Mouse (Mus musculus) activated CD4-positive, CD25-positive, alpha-beta regulatory T cell, adult 4 months (primary cell): Measurements from ENCODE around the gene Cnot4. TPM values are rescaled to one million over a fixed set of nuclear protein-coding genes. Genes with fewer than 3 reads are reported as not detected.

Source experiments
- ATAC-seq: one replicate; pipeline ENCODE4 v1.8.0; 2017
- polyA plus RNA-seq, 2 experiments: library from polyadenylated mRNA; unstranded; fragments of 100-300 nt; shearing (Covaris generic); gene quantifications; one replicate each; pipeline ENCODE4 v1.2.1; 2017

Gene Cnot4
- polyA plus RNA-seq, 2 experiments from 2014 or later, result 38.4 to 56.6 TPM

DNA sequence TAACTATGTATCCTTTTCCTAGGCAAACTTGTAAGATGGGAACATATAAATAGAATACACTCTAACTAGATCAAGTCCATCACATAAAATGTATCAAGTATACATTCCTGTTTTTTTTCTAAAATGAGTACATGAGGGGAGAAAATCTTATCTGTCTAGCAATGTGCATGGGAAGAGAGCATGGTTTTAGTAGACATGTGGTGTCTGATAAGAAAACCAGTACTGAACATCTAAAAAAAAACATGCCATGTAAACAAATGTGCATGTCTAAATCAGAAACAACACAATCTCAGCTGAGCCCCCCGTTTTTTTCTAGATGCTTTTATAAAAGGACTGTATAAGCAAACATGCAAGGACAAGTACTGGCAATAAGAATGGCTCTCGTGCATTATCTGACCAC lies 100.8 kb downstream of the Cnot4 start:
- ATAC-seq, result no peak

DNA sequence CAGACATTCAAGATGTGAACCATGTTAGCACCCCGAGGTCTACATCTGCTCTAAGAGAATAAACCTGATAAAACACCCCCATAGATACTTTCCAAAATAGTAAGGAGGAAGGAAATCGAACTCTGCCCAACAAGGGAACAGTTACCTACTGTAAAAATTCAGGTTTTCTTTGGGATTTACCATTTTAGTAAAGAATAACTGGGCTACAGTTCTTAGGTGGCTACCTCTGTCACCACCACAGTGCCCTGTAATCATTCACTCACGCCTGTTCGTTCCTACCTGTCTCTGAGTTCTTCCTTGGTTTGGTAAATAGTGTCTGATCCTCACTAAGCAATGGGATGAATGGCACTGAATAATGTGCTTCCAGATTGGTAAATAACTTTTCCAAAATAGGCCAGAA lies 102.7 kb downstream of the Cnot4 start:
- no peak for ATAC-seq

DNA sequence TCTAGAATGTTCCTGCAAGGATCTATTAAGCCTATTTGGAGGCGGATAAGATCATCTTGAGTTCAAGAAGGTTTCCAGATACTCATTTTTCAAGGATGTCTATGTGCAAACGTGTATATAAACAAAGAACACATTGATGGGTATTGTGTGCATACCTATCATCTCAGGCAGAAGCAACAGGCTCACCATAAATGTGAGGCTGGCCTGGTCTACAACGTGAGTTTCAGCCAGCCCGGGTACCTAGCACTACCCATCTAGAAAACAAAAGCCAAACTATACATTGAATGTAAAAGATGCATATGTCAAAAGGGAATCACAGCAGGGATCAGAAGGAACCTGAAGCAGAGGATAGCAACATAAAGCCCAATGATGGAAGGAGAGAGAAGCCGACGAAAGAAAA lies 103.3 kb downstream of the Cnot4 start:
- no peak for ATAC-seq

DNA sequence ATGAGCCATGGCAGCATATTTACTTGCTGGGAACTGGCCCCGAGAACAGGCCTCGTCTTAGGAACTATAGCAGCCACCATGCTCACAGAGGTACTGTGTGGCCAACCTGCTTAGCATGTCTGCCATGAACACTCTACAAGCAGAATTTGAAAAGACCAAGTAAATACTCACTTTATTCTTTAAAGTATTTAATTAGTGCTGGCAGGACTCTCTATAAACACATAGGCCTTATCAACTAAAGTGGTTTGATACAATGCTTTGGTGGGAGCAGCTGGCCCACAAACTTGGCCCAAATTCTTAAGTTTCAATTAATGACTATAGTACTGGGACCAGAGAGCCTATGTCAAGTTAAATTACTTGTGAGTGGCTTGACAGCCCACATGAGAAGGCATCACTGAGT lies 105.5 kb downstream of the Cnot4 start:
- ATAC-seq, result no peak

DNA sequence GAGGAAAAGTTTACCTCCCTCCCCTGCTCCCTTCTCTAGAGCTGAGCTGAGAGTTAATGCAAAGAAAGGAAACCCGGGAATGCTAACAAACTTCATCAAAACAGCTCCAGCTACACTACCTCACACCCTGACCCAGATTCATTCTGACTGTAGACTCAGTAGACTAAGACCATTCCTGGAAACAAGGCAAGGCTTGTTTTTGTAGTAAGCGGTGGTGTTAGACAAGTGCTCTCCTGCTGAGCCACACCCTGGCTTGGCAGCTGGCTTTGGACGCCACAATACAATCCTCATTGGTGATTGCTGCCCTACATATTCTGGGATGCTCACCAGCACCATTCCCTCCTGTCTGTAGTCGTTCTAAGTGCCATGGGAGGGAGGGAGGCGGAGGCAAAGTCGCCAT lies 106.3 kb downstream of the Cnot4 start:
- ATAC-seq, result no peak

DNA sequence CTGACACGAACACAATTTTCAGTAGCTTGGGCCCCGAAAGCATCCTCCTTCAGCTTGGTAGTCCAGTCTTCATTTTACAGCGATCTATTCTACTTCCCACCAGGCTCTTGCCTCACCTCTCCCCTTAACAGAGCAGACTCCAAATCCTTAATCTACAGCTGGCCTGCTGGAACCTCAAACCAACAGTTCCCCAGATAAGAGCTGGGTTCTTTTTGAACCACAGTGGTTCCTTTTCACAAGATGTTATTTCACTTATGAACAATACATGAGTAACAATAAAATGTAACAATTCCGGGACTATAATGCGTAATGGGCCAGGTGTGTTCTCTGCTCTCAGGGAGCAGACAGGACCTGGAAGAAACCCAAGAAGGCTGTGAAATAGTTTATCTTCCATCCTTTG lies 116.9 kb downstream of the Cnot4 start:
- ATAC-seq, result no peak

DNA sequence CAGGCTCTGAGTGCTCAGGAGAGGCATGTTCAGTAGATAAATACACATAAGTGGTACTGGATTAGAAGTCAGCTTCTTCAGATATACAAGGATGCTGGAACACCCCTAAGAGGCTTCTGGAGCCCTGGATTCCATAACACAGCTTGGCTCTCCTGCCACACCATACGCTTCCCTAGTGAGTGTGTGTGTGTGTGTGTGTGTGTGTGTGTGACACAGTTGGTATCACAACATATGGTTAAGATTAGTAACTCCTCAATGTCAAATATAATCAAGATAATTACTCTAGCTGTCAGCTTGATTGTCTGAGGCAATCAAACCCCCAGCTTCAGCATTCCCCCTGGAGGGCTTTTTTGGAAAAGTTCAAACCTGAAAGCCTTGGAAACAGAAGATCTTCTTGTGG lies 121.6 kb downstream of the Cnot4 start:
- ATAC-seq, result no peak

DNA sequence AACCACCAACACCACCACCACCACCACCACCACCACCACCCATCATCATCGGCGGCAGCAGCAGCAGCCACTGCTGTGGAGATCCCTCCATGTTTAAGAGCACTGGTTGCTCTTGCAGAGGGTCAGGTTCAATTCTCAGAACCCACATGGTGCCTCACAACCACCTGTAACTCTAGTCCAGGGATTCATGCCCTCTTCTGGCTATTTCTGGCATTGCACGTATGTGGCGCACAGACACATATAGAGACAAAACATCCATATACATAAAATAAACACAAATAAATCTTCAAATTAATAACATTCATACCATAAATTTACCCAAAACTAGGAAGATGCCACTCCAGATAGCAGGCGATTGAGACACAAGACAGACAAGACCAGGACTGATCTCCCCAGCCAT lies 122.8 kb downstream of the Cnot4 start:
- ATAC-seq, result no peak

DNA sequence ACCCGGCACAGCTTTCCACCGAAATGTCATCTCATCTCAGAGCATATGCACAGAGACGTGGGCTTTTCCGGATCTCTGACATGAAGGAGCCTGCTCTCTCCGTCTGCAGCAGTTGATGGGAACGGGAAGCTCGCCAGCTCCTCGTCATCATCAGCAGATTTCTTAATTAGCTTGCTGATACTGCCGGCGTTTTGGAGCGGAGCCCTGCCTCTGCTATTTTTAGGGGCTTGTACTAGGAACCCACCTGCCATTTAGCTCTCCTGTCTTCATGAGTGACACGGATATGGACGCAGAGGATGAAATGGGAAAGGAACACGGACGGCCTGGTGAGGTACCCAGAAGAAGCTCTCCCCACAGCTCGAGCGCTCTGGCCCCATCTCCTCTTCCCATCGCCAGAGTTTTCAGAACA lies 131.3 kb downstream of the Cnot4 start:
- no peak for ATAC-seq

DNA sequence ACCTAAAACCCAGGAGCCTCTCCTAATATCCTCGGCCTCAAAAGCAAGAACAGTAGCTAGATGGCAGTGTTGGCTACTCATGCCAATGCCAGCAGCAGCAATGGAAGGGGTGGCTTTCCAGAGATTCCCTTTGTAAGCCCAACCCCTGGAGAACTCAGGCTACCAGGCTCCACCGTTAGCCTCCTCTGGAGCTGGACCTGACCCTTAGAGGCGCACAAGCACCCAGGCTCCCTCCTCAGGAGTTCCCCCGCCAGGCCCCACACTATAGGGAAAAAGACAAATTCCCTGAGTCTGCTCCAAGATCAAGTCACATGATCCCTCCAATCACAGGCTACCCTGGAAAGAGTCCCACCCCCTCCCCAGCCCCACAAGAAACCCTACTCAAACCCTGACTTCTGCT lies 134.4 kb downstream of the Cnot4 start:
- ATAC-seq, result no peak

DNA sequence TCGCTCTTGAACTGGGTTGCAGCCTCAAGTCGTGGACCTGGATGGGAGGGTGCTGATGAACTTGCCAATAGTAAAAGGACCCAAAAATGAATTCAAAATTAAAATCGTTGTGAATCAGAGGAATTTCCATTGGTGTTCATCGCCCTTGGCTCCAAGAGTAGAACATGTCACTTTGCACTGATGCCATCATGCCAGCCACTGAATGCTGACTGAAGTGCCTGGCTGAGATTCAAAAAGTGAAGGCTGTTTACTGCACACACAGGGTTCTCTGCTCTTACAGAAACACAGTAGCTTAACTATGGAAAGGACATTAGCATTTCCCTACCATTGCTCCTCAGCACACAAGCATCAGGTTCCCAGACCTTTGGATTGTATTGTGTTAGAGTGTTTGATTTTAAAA lies 137.0 kb downstream of the Cnot4 start:
- no peak for ATAC-seq

DNA sequence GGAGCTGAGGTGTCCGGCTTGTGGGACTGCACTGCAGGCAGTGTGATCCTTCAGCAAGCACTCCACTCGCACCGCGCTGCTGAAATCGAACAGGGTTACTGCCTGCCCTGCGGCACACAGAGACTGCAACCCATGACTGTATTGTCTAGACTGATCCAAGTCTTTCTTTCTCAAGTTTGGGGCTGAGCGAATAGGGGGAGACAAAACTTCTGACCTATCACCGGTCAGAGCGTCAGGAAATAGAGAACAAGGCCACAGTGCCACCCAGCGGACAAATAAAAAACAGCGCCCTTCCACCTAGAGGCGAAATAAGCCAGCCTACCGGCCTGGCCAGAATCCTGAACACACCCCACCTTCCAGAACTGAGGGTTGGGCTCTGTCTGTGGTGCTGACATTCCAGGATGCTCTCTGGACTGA lies 138.3 kb downstream of the Cnot4 start:
- ATAC-seq, result peak; percentile 96

DNA sequence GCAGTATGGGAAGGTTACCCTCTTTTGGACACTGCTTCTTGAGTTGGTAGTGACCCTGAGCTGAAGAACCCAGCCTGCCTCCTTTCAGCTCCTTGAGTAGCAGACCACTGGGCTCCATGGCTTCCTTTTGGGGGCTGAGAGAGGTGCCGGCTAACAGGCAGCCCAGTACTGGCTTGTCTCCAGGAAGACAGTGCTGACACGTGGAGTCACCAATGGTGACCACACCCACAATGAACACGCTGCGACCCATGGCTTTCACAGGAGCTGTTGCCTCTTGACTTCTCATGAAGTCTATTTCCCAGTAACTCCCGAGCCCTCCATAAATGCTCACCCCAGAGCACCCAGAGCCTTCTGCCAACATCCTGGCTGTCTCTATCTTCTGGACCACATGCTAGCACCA lies 138.8 kb downstream of the Cnot4 start:
- ATAC-seq, result peak; percentile 34

DNA sequence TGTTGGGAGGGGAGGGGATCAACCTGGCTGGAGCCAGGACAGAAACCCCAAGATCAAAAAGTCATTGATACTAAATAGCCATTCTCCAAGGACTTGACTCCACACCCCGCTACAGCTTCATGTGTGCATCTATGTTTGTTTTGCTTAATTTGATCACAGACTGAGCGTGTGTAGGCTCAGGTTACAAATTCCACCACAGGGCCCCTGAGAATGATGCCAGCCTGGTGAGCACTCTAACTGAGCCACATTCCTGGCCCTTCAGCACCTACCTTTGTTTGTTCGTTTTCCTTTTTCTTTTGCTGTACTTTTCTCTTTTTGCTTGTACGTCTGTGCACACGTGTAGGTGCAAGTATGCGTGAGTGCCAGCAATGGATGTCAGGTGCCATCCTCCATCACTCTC lies 144.3 kb downstream of the Cnot4 start:
- no peak for ATAC-seq

DNA sequence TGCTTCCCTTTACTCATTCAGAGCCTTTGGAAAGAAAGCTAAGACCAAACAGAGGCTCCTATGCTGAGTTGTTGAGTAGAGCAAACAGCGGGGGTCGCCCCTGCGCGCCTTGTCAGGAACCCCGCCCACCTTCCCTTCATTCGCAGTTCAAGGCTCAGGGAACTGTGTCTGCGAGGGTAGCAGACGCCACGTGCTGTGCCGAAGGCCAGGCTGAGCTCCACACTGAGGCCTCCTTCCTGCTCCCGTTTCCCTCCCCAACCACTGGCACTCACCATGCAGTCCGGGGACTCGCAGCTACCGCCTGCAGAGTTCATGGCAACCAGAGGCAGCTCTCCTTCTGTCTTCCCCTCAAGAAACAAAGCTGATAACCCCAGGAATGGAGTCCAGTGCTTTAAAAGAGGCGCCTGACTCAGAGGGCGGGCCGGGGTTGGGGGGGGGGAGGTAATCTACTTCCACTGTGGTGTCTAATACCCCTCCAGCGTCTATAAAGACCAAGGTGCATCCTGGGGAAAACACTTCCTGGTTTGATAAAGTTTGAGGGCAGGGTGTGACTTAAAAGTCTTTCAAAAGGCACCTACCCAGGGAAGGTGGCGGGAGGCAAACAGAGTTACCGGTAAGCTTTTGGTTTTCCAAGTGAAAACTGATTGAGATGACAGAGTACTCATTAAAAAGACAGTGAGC lies 145.3 kb downstream of the Cnot4 start, which contains the start of gene Slc23a4:
TSS of gene Slc23a4 (minus strand) at position 324 of the 681 bp plus-strand sequence.
- peak; percentile 14 for ATAC-seq

DNA sequence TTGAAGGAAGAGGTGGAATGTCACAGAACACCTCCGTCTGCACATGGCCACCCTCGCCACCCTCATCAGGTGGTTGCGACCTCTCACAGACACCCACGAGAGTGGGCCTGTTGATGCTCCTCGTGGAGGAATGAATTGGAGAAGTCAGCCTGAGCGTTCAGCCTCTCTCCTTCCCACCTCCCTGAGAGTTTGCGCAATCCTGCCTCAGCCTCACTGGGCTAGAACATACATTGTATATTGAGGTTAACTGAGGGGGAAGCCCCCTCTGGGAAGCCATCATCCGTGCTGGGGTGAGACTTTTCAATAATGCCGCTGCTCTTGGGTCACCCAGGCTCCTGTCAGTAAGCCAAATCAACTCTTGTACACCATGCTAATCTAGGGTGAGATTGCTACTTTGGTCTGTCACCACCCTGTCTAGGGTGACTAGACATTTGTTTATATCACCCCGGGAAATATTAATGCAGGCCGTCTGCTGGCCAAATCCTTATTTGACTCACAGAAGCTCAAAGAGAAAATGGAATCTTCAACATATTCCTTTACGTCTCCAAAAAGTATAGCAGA lies 146.4 kb downstream of the Cnot4 start:
- ATAC-seq, result no peak

DNA sequence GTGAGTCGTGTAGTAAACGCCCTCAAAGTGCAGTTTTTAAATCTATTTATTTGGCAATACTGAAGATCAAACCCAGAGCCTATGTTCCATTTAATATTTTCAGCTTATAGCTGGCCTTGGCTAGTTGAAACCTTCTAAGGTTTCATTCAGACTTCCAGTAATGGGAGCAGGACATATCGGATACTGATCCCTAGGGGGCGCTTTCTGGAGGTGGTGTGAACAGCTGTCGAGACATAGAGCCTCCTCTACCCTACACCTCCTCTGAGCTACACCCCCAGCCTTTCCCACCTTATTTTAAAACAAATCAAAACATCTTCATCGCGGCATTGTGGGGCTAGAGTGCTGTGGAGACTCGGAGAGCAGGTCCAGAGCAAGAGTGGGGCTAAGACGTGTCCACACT lies 152.9 kb downstream of the Cnot4 start:
- no peak for ATAC-seq

DNA sequence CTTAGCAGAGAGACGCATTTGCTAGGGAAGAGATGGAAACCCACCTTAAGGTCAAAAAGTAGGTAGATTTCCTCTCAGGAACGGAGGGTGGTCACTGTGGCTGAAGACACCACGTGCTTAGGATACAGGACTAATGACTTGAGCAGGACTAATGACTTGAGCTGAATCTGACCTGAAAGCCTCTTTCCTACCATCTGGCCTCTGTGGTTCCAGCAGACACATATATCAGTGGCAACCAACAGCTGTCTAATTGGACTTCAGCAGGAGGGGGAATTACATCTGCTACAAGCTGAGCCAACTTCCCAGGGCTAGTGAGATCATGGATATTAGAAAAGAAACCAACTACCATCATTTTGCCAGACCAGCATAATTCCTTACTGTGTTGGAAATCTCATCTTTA lies 154.2 kb downstream of the Cnot4 start:
- ATAC-seq, result no peak

Other genes starting within 250 kb of the Cnot4 start
- 10 to 100 TPM; 17.8 to 22.1 TPM for gene Wdr91, start 222.8 kb downstream of the Cnot4 start, polyA plus RNA-seq
- under 1 TPM in 1 of 2 experiments, not detected in 1; 0.28 TPM for gene Stra8, start 213.6 kb downstream of the Cnot4 start, polyA plus RNA-seq
- under 1 TPM; 0.43 to 0.63 TPM for gene Slc23a4, start 145.3 kb downstream of the Cnot4 start, polyA plus RNA-seq
- gene Nup205, start 43.7 kb upstream of the Cnot4 start, polyA plus RNA-seq, result 10 to 100 TPM; 18.0 to 18.6 TPM
- gene Slc13a4, start 174.4 kb upstream of the Cnot4 start, polyA plus RNA-seq, result under 1 TPM in 1 of 2 experiments, not detected in 1; 0.25 TPM
- gene Fam180a, start 192.4 kb upstream of the Cnot4 start, polyA plus RNA-seq, result not detected